Mouse (Mus musculus) cortical plate, adult 2 months (tissue): Measurements from ENCODE around the gene Syn2.

Experiments
- CTCF ChIP-seq: fragments of 200-500 bp; IDR thresholded peaks from 2 replicates; pipeline ENCODE4 v1.5.1; 2011; ENCODE audit warnings: mild to moderate bottlenecking, control low read depth, low read length; ENCODE audit not compliant: insufficient read depth; ENCODE audit errors: extremely low read depth
- POLR2A ChIP-seq: fragments of 200-500 bp; IDR thresholded peaks from 2 replicates; pipeline ENCODE4 v1.6.1; 2011; ENCODE audit warnings: mild to moderate bottlenecking, low read length, control low read depth; ENCODE audit not compliant: insufficient read depth; ENCODE audit errors: extremely low read depth

GRCm38 (mm10) chr6:115269561-115269960 lies 134.9 kb downstream of the Syn2 start:
- no peak for TF ChIP-seq CTCF
- no peak for TF ChIP-seq POLR2A
